Mouse (Mus musculus): ENCODE data around the gene Gm11011.

The Gm11011 gene

GRCm38 (mm10) chr2:169586688-169587087 is 857 bp downstream of the Gm11011 start:
- no peak for DNase-seq

- DNase-seq = no peak
Measured at GRCm38 (mm10) chr2:169585631-169586285, 1.8 kb downstream of the Gm11011 start.

- DNase-seq = no peak
Measured at GRCm38 (mm10) chr2:169584745-169585456, 2.6 kb downstream of the Gm11011 start.

GRCm38 (mm10) chr2:169583476-169583875 is 4.1 kb downstream of the Gm11011 start:
- no peak for DNase-seq

GRCm38 (mm10) chr2:169577508-169578196 is 9.9 kb downstream of the Gm11011 start:
- DNase-seq = no peak

- no peak for DNase-seq
Measured at GRCm38 (mm10) chr2:169570063-169570462, 17.5 kb downstream of the Gm11011 start.

GRCm38 (mm10) chr2:169566159-169566558 is 21.4 kb downstream of the Gm11011 start:
- DNase-seq = no peak

GRCm38 (mm10) chr2:169565751-169566150 is 21.8 kb downstream of the Gm11011 start:
- no peak for DNase-seq

GRCm38 (mm10) chr2:169545674-169546073 is 41.9 kb downstream of the Gm11011 start:
- no peak for DNase-seq

- no peak for DNase-seq
Measured at GRCm38 (mm10) chr2:169538906-169539305, 48.6 kb downstream of the Gm11011 start.
